Mouse (Mus musculus) heart, postnatal 0 days (tissue): ENCODE measurements around the gene Nup210l.

Experiments used
- CTCF ChIP-seq: IDR thresholded peaks from 2 replicates; pipeline ENCODE4 v1.5.1; 2016; ENCODE audit warnings: antibody characterized with exemption, control low read depth, low read depth
- EP300 ChIP-seq: IDR thresholded peaks from 2 replicates; pipeline ENCODE4 v1.6.1; 2016; ENCODE audit warnings: antibody characterized with exemption, low read depth

DNA sequence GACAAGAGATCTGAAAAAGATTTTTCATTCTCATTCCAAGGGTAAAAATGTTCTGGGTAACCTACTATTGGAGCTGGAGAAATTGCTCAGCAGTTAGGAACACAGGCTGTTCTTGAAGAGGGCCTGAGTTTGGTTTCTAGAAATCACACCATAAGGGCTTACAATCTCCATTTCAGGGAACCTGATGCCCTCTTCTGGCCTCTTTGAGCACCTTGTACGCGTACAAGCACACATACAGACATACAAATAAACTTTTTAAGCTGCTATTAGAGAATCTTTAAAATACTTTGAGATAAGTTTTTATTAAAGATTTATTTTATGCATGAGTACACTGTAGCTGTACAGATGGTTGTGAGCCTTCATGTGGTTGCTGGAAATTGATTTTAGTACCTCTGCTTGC is 100.7 kb downstream of the Nup210l start:
- TF ChIP-seq EP300 (no peak), CTCF (no peak)
